Mouse (Mus musculus): ENCODE results near the gene Gm6121. TPM values are rescaled to one million over a fixed set of nuclear protein-coding genes. Genes with fewer than 3 reads are reported as not detected.
"Not testable (repeated sequence)": the region's sequence is repeated elsewhere in the genome, so short reads cannot be mapped to it uniquely, and the experiment has no call there.

The Gm6121 gene
- 0.72 and 1.2 TPM in 2 replicates for polyA plus RNA-seq (2012; rRNA removed)

DNA sequence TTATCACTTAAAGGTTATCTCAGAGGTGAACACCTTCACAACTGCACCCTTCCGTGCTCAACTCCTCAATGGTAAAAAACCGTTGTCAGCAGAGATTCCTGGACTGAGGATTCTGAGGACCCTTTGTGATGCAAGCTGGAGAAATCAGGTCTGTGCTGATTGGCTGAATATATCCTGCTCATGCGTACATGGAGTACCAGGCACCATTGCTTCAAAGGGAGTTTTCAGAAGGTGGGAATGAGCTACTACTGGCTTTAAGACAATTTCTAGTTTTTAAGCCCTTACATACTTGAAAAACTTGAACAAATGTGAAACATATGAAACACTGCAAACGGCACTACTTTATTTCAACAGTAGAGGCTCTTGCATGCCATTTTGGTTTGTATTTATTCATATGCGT, at the start of gene Gm6121:
TSS of gene Gm6121 (minus strand) at position 101 of the 400 bp plus-strand sequence.
- not testable (repeated sequence) for H3K4me1 ChIP-seq (ENCODE audit: control insufficient read depth, insufficient read depth, low read length); H3K4me3 ChIP-seq (ENCODE audit: control insufficient read depth, low read depth, low read length); H3K27me3 ChIP-seq (ENCODE audit: control insufficient read depth, insufficient read depth, low read length); H3K36me3 ChIP-seq (ENCODE audit: control insufficient read depth, insufficient read depth, low read length); H3K27ac ChIP-seq (ENCODE audit: control insufficient read depth, insufficient read depth, low read depth, low read length)

Other genes starting within 250 kb of the Gm6121 start
- 0.37 and 1.3 TPM in 2 replicates for gene Gm14525, start 233.1 kb downstream of the Gm6121 start, polyA plus RNA-seq (2012; rRNA removed)